Mouse (Mus musculus): ENCODE measurements around the gene Tbc1d14.

The Tbc1d14 gene

DNA sequence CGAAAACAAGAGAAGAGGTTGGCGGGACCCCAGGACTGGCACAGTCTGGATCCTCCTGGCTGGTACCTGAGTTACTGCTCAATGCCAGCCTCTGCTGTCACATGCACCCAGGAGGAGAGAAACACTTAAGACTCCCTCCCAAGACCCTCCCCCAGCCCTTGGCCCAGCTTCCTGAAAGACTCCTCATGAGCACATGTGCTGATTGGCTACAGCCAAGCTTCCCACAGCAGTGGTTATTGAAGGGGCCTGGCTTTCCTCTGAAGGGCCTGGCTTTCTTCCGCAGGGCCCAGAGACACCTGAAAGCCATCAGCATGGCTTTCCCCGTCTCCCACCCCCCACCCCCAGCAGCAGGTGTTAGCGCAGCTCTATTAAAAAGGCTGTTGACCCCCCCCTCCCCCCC lies at the start of gene Tbc1d14:
Tbc1d14 (minus strand) TSS at position 101 of the 400 bp plus-strand sequence.
- in situ Hi-C loops (cut with MboI, MseI), result no loop called here

DNA sequence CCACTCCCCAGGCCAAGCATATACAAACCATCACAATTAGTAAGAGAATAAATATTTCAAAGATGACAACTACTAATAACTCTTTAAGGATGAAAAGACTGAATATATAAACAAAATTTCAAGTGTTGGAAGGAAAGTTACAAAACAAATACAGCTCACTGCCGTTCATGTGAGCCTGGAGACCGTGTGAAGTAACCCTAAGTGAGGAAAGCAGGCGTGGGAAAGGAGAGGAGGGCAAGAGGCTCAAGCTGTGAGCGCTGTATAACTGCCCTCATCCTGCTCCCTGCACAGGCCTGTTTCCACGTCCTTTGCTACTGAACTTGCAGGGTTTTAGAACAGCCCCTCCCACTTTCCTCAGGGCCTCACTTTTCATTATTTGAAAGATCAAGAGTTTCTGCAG lies 32.5 kb upstream of the Tbc1d14 start:
- in situ Hi-C loops (cut with MboI, MseI), result loop anchor here (10.0 kb wide), 1 partner anchor 89 kb away; no protein-coding TSS in a partner anchor

DNA sequence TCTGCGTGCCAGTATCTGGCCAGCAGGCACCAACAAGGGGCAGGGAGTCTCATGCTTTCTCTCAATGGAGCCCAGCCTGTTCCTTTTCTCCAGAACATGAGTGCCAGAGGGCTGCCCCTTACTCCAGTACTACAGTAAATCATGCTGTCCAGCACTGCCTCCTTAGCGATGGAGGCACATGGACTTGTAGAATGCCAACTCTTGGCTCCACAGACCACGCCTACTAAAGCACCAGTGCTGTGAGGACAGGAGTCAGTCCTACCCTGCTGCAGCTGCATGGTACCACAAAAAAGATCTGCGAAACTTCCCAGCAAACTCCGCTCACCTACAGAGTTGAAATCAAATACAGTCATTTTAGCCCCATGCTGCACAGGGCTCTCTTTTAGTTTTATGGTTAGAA lies 30.6 kb upstream of the Tbc1d14 start:
- in situ Hi-C loops (cut with MboI, MseI), result loop anchor here (10.0 kb wide), 1 partner anchor 91 kb away; no protein-coding TSS in a partner anchor

DNA sequence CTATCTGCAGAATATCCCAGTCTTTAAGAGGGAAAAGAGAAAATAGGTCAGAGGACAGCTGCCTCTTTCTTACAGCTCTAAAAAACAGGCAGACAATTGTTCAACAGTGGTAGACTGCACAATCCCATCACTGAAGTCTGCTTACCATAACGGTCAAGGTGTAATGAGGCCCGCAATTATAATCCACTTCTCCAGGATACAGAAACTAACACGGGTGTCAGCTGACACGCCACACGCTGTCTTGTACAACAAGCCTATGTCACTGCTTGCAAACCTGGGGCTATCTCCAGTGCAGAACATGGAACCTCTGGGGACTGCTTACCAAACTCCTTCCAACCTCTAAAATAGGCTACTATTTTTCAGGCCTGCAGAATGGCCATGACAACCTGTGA lies 28.0 kb upstream of the Tbc1d14 start:
- in situ Hi-C loops (cut with MboI, MseI), result loop anchor here (10.0 kb wide), 1 partner anchor 94 kb away; no protein-coding TSS in a partner anchor

DNA sequence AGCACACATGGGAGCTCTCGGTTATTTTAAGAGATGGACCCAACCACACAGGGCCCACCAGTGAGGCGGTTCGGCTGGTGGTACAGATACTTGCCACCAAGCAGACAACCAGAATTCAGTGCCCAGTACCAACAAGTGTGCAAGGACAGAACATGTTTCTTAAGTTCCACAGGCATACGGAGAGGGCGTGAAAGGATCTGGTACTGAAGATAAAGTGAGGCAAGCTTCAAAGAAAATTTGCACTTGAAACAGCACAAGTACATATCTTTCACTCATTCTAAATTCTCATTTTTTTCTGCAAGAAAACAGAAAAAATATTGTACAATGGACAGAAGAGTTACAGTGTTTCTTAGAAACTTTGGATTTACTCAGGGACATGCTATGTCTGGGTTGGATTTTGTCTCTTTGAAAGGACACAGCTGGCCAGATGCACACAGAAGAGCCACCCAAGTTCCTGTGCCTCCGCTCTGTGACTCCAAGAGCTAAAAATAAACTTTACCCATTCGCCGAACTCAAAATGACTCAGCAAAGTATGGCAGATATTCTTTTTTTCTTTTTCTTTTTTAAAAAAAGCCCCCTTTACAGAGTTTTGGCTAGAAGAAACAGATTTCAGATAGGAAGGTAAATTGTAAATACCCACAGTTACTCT lies 27.5 kb upstream of the Tbc1d14 start:
- in situ Hi-C loops (cut with MboI, MseI), result loop anchor here (10.0 kb wide), 1 partner anchor 94 kb away; no protein-coding TSS in a partner anchor

DNA sequence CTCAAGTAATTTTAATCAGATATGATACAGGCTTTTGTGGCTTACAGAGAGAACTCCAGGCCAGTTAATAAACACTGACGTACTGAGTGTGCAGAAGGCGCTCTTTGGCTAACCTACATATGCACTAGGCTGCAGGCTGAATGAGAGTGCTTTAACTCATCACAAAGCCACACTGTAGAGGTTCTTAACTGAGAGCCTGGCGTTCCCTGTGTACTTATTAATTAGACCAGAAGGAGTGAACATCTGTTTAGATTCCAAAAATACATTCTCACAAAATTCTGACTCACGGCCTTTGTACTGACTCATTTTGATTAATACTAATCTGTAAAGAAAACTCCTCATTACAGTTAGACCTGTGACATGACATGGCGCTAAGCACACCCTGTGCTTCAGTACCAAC lies 25.8 kb upstream of the Tbc1d14 start:
- in situ Hi-C loops (cut with MboI, MseI), result loop anchor here (5.0 kb wide), 1 partner anchor 43 kb away; no protein-coding TSS in a partner anchor

DNA sequence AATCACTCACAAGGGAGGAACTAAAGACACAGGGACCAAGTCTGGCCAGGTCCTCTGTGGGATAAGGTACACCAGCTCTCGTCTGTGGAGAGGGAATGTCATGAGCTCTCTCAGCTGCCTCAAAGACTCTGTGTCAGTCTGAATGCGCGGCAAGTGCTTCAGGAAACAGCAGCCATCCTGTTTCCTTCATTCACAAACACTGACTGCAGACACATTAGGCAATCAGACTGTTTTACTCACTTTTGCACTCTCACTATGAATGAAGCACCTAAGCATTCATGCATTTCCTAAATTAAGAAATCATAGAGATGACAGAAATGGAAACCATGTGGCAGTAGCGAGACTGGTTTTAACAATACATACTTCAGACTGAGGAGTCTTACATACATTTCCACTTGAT lies 25.3 kb upstream of the Tbc1d14 start:
- in situ Hi-C loops (cut with MboI, MseI), result loop anchor here (5.0 kb wide), 1 partner anchor 44 kb away; no protein-coding TSS in a partner anchor

DNA sequence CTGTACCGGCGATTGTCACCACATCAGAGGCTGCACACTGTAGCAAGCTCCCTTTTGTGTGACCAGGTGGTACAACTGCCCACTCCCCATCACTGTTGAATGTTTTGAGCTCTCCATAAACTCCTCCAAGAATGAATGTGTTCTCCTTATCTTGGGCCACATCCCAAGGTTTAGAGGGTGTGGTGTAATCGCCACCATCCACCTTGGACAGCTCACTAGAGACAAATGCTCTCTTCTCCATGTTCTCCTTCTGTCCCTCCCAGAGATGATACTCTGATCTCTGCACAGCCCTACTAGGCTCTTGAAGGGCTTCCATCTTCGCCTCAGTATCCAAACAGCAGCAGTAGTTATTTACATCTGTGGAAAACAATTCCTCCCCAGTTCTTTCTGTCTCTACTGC lies 21.0 kb upstream of the Tbc1d14 start:
- in situ Hi-C loops (cut with MboI, MseI), result no loop called here

DNA sequence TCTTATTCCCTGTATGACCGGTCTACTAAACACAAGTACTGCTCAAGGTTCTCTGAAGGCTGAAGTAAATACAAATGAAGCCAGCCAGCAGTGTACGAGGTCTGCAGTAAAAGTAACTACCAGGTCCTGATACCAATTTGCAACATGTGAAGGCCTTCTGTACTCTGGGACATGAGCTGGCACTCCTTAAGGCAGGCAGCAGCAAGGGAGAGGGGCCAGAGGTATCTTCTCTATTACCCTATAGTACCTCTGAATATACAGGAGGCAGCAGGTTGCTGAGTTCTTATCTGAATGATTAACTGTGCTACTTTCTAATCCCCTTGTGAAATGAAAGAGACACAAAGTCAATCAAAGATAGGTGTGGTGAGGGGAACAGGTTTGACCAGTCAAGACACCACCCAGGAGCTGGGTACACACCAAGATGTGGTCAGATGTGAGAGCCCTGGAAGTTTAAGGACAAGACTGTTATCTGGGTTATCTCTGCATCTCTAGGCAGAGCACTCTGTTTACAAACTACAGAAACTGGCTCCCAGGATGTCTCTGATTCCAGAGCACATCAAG lies 15.9 kb upstream of the Tbc1d14 start:
- in situ Hi-C loops (cut with MboI, MseI), result loop anchor here (10.0 kb wide), 1 partner anchor 76 kb away; no protein-coding TSS in a partner anchor

DNA sequence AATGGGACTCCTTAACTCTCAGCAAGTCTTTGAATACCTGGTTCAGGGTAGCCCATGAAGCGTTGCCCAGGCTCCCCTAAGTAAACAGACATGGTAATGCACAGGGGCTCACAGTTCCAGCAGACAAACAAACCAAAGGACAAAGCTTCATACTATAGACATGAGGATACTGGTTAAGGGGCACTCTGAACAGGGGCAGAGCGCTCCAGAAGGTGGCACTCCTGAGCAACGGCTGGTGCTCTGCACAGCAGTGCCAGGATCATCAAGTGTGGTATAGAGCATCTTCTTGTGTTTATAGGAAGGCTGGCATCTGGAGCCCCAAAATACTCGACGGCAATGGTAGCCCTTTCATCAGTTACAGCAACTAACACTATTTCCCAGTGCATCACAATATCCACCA lies 10.0 kb upstream of the Tbc1d14 start:
- in situ Hi-C loops (cut with MboI, MseI), result loop anchor here (5.0 to 10.0 kb wide), 2 partner anchors 82 to 139 kb away; no protein-coding TSS in a partner anchor

DNA sequence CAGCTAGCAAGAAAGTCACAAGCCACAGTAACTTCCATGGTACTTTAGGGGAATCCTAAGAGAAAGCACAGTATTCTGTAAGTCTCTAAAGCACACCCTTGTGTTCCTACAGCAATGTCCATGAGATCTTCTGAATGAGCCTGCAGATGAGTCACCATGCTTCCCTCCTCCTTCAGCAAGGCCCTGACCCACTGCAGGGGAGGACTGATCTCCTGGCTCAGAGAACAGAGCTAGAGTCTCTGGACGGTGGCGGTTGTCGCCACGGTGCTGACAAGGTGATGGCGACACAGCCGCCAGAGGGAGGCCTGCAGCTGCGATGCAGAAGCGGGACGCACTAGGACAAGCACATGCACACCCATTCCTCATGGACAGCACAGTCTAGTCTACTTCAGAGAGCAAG lies 9.0 kb upstream of the Tbc1d14 start:
- in situ Hi-C loops (cut with MboI, MseI), result loop anchor here (5.0 to 10.0 kb wide), 2 partner anchors 83 to 140 kb away; no protein-coding TSS in a partner anchor

DNA sequence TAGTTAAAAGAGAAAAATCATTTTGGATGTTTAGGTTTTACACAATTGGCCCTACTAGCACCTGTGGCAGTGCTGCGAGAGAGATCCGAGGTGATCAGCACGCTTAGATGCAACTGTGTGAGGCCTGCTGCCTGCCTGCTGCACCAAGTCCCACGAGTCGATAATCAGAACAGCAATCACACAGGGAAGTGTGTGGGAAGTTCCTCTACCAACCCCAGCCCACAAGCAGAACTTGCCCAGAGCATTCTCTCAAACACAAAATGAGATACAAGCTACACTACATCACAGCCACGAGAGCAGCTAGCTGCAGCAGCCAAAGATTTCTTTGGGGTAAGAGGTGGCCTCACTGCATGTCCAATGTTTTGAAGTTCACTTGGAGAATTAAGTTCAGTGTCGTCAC lies 8.4 kb upstream of the Tbc1d14 start:
- in situ Hi-C loops (cut with MboI, MseI), result loop anchor here (5.0 to 10.0 kb wide), 2 partner anchors 83 to 141 kb away; no protein-coding TSS in a partner anchor

DNA sequence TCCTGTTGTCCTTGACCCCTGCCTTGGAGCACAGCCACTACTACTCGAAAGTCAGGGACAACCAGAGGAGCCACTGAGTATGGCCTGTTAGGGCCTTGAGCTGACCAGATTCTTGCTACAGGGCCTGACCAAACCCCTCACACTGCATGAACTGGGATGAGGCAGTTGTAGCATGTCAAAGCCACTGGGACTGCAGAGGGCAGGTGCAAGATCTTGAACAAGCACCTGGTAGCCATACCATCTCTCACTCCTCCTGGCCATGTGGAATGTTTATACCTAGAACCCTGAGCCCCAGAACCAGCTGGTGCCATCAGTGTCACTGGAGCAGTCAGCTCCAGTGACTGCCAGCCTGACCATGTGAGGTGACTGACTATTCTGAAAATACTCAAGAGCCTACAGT lies 5.8 kb upstream of the Tbc1d14 start:
- in situ Hi-C loops (cut with MboI, MseI), result no loop called here

DNA sequence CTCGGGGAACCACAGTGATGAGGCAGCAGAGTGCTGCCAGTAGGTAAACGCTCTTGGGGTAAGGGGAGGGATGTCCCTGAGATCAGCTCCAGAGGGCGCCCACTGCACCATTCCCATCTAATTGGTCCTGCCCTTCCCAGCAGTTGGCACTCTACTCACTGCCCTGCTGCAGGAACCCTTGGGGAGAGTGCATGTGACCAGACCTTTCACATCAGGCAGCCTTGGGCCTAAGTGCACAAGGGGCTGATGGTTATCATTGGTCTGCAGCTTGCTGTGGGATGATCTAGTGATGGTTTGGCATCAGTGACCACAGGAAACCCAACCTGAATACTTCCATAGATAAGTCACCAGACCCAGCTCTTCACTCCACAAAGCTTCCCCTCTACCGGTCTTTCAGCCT lies 4.6 kb upstream of the Tbc1d14 start:
- in situ Hi-C loops (cut with MboI, MseI), result no loop called here

DNA sequence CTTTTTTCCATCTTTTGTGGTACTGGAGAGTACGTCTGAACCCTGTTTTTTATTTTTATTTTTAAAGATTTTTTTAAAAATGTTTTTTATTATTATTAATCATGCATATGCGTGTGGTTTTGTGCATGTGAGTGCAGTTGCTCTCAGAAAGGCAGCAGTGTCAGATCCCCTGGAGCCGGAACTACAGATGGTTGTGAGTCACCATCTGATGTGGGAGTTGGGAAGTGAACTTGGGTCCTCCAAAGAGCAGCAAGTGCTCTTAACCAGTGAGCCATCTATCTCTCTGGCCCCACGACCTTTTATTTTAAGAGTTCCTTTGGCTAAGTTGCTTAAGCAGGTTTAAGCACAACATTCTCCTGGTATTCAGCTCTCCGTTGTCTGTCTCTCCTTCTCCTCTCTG lies 3.1 kb upstream of the Tbc1d14 start:
- in situ Hi-C loops (cut with MboI, MseI), result no loop called here

DNA sequence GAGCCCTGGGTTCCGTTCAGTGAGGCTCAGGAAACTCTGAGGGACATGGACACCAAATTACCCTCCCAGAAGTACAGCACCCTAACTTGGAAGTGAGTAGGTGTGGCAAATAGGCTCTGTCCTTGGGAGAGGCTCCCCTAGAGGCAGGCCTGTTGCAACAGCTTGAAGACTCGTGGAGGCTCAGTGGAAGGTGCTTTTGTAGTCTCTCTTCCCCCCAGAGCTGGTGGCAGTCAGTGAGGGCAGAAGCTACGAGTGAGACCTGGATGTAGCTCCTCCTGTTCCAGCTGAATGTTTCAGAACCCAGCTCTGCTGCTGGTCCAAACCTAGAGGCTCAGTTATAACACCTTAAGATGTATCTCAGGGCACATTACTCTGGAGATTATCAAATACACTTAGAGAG lies 2.0 kb upstream of the Tbc1d14 start:
- in situ Hi-C loops (cut with MboI, MseI), result no loop called here

DNA sequence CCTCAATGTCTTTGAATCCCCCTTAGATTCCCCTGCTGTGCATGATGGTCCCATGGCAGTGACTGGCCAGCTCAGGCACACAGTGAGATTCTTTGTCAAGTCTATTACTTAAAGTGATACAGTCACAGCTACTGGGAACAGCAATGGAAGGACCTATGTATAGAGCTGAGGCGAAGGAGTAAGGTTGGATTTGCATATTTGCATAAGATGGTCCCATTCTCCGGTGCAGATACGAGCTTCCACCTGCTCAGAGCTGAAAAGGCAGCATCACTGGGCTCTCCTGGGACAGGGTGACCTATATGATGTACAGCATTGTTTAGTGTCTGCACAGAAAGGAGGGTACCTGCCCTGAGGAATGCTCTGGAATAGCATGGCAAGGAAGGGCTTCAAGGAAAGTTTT lies 1.3 kb upstream of the Tbc1d14 start:
- in situ Hi-C loops (cut with MboI, MseI), result no loop called here

DNA sequence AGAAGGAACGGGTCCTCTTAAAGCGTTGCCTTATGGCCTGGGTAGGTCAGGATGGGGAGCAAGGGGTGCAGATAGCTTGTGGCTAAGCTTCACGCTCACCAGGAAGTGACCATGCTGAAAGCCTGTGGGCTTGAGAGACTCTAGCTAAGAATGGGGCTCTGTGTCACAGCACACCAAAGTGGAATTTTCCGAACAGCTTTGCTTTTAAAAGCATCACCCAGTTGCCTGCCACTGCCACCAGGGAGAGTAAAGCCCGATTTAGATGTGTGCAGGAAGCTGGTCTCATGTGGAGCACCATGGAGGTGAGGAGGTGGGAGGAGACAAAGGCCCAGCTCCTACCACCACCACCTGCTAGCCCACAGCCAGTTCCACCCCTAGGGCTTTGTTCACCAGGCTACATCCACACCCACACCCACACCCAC lies 2.6 kb downstream of the Tbc1d14 start:
- in situ Hi-C loops (cut with MboI, MseI), result no loop called here

DNA sequence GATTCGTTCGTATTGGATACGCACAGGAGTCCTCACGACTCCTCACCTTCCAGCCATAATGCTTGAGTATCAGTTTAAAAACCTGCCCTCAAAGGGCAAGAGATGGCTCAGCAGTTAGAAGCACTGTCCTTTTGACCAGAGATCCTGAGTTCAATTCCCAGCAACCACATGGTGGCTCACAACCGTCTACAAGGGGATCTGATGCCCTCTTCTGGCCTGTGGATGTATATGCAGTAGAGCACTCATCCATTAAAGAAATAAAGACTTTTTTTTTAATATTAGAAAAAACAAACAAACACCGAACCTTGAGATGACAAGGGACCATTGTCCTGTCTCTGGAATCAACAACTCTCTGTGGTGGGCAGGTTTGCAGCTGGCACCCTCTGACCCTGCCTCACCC lies 8.8 kb downstream of the Tbc1d14 start:
- in situ Hi-C loops (cut with MboI, MseI), result loop anchor here (5.0 kb wide), 2 partner anchors 52 to 122 kb away; partner anchors contain the start of gene Grpel1

DNA sequence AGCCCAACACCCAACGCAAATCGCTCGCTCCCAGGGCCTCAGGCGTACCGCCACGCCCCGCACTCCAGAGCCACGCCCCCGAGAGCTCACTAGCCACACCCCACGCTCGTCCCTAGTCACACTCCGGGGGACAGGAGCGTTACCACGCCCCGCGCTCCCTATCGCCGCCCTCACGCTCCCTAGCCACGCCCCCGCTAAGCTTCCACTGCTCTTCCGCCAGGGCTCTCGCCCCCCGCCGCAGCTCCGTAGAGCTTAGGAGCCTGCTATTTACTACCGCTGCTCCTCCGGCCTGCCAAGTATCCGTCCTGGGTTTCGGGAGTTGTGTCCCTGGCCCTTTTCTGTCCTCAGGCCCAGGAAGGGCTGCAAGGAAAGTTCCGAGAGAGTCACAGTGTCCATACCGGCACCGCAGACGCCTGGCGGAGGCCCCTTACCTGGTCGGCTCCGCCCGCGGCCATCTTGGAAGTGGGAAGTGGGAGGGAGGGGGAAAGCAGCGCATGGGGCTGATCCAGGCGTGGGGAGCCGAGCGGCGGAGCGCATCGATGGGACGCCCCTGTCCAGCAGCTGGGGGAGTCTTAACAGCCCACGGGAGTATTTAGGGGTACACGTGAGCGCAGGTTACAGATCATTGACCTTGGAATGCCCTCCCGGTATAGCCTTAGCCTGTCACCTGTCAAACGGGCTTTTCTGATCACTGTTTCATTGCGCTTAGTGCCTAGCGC lies 11.0 kb downstream of the Tbc1d14 start:
- in situ Hi-C loops (cut with MboI, MseI), result loop anchor here (5.0 kb wide), 2 partner anchors 50 to 120 kb away; partner anchors contain the start of gene Grpel1

DNA sequence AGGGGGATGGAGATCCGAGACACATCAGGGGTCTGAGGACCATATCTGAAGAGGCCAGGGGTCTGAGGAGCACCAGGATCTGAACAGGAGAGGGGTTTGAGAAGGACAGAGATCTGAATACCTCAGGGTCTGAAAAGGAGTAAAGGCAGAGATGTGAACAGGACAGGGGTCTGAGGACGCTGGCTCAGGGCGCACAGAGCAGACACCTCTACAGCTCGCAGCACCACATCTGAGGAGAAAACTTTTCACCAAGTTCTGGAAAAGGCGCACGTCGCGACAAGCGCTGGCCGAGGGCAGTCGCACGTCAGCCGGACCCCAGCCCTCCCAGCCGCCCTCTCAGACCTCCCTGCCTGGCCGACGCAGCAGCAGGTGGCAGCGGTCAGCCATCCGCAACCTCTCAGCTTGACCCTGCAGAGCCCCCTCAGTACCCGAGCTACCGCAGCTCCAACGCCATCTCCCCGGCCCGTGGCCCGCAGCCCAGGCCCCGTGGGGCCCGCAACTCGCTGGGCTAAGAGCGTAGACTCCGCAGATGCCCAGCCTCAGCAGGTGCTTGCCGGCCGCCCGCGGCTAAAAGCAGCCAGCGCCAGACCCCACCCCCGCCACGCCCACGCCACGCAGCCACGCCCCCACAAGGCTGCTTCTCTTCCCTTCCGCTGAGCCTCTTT lies 11.7 kb downstream of the Tbc1d14 start:
- in situ Hi-C loops (cut with MboI, MseI), result loop anchor here (5.0 kb wide), 2 partner anchors 49 to 119 kb away; partner anchors contain the start of gene Grpel1
